Mouse (Mus musculus): ENCODE measurements around the gene Ms4a18. TPM values are rescaled to one million over a fixed set of nuclear protein-coding genes. Genes with fewer than 3 reads are reported as not detected.

Gene Ms4a18
- polyA plus RNA-seq, 1 experiment from 2014 or later: not detected

- H3K4me2 ChIP-seq (replicated peaks; ENCODE audit: low read depth, low read length): no peak within 1 kb of the TSS
- ATAC-seq (ENCODE audit: low FRiP score): no peak
These were observed 24.7 kb downstream of the Ms4a18 start, which contains the start of gene Ms4a15 for GRCm38 (mm10) chr19:10993150-10993549. Gene Ms4a15 (minus strand): TSS chr19:10993250.

GRCm38 (mm10) chr19:10991911-10992310, 25.9 kb downstream of the Ms4a18 start:
- H3K27me3 ChIP-seq (ENCODE audit: control insufficient read depth, insufficient read depth, low read length): no peaks in the 10 kb centered on the region
- no peak overlapping the region for H3K4me2 ChIP-seq (replicated peaks; ENCODE audit: low read depth, low read length)
- H3K9ac ChIP-seq (ENCODE audit: low read depth, low read length): no peak overlapping the region
- no peak overlapping the region for H3K27ac ChIP-seq (ENCODE audit: low read depth, low read length)
- no peaks in the 10 kb centered on the region for H3K9me3 ChIP-seq (ENCODE audit: control insufficient read depth, low read length)
- ATAC-seq (ENCODE audit: low FRiP score): no peak
- H3K4me1 ChIP-seq (replicated peaks; ENCODE audit: control insufficient read depth, insufficient read depth, low read length): no peaks in the 10 kb centered on the region
- no peak for DNase-seq (ENCODE audit: low spot score)
- H3K4me3 ChIP-seq (ENCODE audit: low read depth, low read length): no peak overlapping the region
- no peaks in the 10 kb centered on the region for H3K36me3 ChIP-seq (ENCODE audit: control insufficient read depth, insufficient read depth, low read length)

More at GRCm38 (mm10) chr19:10993150-10993549, 24.7 kb downstream of the Ms4a18 start, which contains the start of gene Ms4a15:
- H3K9ac ChIP-seq (ENCODE audit: low read depth, low read length): no peak within 1 kb of the TSS
- no peak for DNase-seq (ENCODE audit: low spot score)
- no peaks in the 10 kb centered on the region for H3K4me1 ChIP-seq (replicated peaks; ENCODE audit: control insufficient read depth, insufficient read depth, low read length)
- no peaks in the 10 kb centered on the region for H3K27me3 ChIP-seq (ENCODE audit: control insufficient read depth, insufficient read depth, low read length)
- H3K4me3 ChIP-seq (ENCODE audit: low read depth, low read length): no peak within 1 kb of the TSS
- 85% methylated on average over 7 of the region's 7 CpGs for WGBS
- no peaks in the 10 kb centered on the region for H3K9me3 ChIP-seq (ENCODE audit: control insufficient read depth, low read length)
- no peaks in the 10 kb centered on the region for H3K36me3 ChIP-seq (ENCODE audit: control insufficient read depth, insufficient read depth, low read length)
- H3K27ac ChIP-seq (ENCODE audit: low read depth, low read length): no peak within 1 kb of the TSS

- no peak overlapping the region for H3K9ac ChIP-seq (ENCODE audit: low read depth, low read length)
- H3K36me3 ChIP-seq (ENCODE audit: control insufficient read depth, insufficient read depth, low read length): no peaks in the 10 kb centered on the region
- H3K4me2 ChIP-seq (replicated peaks; ENCODE audit: low read depth, low read length): no peak overlapping the region
- WGBS: 63% methylated on average over 1 of the region's 1 CpGs
- no peaks in the 10 kb centered on the region for H3K9me3 ChIP-seq (ENCODE audit: control insufficient read depth, low read length)
- no peak overlapping the region for H3K27ac ChIP-seq (ENCODE audit: low read depth, low read length)
- no peak overlapping the region for H3K4me3 ChIP-seq (ENCODE audit: low read depth, low read length)
- no peak for ATAC-seq (ENCODE audit: low FRiP score)
- no peaks in the 10 kb centered on the region for H3K27me3 ChIP-seq (ENCODE audit: control insufficient read depth, insufficient read depth, low read length)
- no peak for DNase-seq (ENCODE audit: low spot score)
- no peaks in the 10 kb centered on the region for H3K4me1 ChIP-seq (replicated peaks; ENCODE audit: control insufficient read depth, insufficient read depth, low read length)
These were observed 27.1 kb downstream of the Ms4a18 start for GRCm38 (mm10) chr19:10990751-10991150.

GRCm38 (mm10) chr19:10988563-10988962, 29.3 kb downstream of the Ms4a18 start:
- no peak overlapping the region for H3K9ac ChIP-seq (ENCODE audit: low read depth, low read length)

GRCm38 (mm10) chr19:10985889-10986288, 31.9 kb downstream of the Ms4a18 start:
- H3K4me3 ChIP-seq (ENCODE audit: low read depth, low read length): no peak overlapping the region
- no peak for ATAC-seq (ENCODE audit: low FRiP score)
- WGBS: 92% methylated on average over 4 of the region's 4 CpGs

More at GRCm38 (mm10) chr19:10988563-10988962, 29.3 kb downstream of the Ms4a18 start:
- Histone ChIP-seq H3K27ac (ENCODE audit: low read depth, low read length) (no peak overlapping the region), H3K9me3 (ENCODE audit: control insufficient read depth, low read length) (no peaks in the 10 kb centered on the region), H3K27me3 (ENCODE audit: control insufficient read depth, insufficient read depth, low read length) (no peaks in the 10 kb centered on the region), H3K4me3 (ENCODE audit: low read depth, low read length) (no peak overlapping the region), H3K36me3 (ENCODE audit: control insufficient read depth, insufficient read depth, low read length) (no peaks in the 10 kb centered on the region), H3K4me2 (replicated peaks; ENCODE audit: low read depth, low read length) (no peak overlapping the region), H3K4me1 (replicated peaks; ENCODE audit: control insufficient read depth, insufficient read depth, low read length) (no peaks in the 10 kb centered on the region)
- DNase-seq (ENCODE audit: low spot score) (no peak), ATAC-seq (ENCODE audit: low FRiP score) (no peak)
- 80% methylated on average over 1 of the region's 1 CpGs for WGBS

GRCm38 (mm10) chr19:10984551-10984950, 33.3 kb downstream of the Ms4a18 start:
- H3K9ac ChIP-seq (ENCODE audit: low read depth, low read length): no peak overlapping the region
- WGBS: 75% methylated on average over 13 of the region's 13 CpGs
- no peaks in the 10 kb centered on the region for H3K27me3 ChIP-seq (ENCODE audit: control insufficient read depth, insufficient read depth, low read length)
- ATAC-seq (ENCODE audit: low FRiP score) (no peak), DNase-seq (ENCODE audit: low spot score) (no peak)
- H3K4me1 ChIP-seq (replicated peaks; ENCODE audit: control insufficient read depth, insufficient read depth, low read length): no peaks in the 10 kb centered on the region
- H3K9me3 ChIP-seq (ENCODE audit: control insufficient read depth, low read length): no peaks in the 10 kb centered on the region
- H3K36me3 ChIP-seq (ENCODE audit: control insufficient read depth, insufficient read depth, low read length): no peaks in the 10 kb centered on the region
- H3K27ac ChIP-seq (ENCODE audit: low read depth, low read length): no peak overlapping the region
- no peak overlapping the region for H3K4me2 ChIP-seq (replicated peaks; ENCODE audit: low read depth, low read length)
- H3K4me3 ChIP-seq (ENCODE audit: low read depth, low read length): no peak overlapping the region

More at GRCm38 (mm10) chr19:10985889-10986288, 31.9 kb downstream of the Ms4a18 start:
- no peaks in the 10 kb centered on the region for H3K36me3 ChIP-seq (ENCODE audit: control insufficient read depth, insufficient read depth, low read length)
- DNase-seq (ENCODE audit: low spot score): no peak
- H3K4me1 ChIP-seq (replicated peaks; ENCODE audit: control insufficient read depth, insufficient read depth, low read length): no peaks in the 10 kb centered on the region
- no peak overlapping the region for H3K27ac ChIP-seq (ENCODE audit: low read depth, low read length)
- H3K9ac ChIP-seq (ENCODE audit: low read depth, low read length): no peak overlapping the region
- no peaks in the 10 kb centered on the region for H3K9me3 ChIP-seq (ENCODE audit: control insufficient read depth, low read length)
- no peaks in the 10 kb centered on the region for H3K27me3 ChIP-seq (ENCODE audit: control insufficient read depth, insufficient read depth, low read length)
- H3K4me2 ChIP-seq (replicated peaks; ENCODE audit: low read depth, low read length): no peak overlapping the region

- Histone ChIP-seq H3K4me3 (ENCODE audit: low read depth, low read length) (no peak overlapping the region), H3K9ac (ENCODE audit: low read depth, low read length) (no peak overlapping the region), H3K36me3 (ENCODE audit: control insufficient read depth, insufficient read depth, low read length) (no peaks in the 10 kb centered on the region), H3K27me3 (ENCODE audit: control insufficient read depth, insufficient read depth, low read length) (no peaks in the 10 kb centered on the region), H3K4me1 (replicated peaks; ENCODE audit: control insufficient read depth, insufficient read depth, low read length) (no peaks in the 10 kb centered on the region), H3K4me2 (replicated peaks; ENCODE audit: low read depth, low read length) (no peak overlapping the region), H3K9me3 (ENCODE audit: control insufficient read depth, low read length) (no peaks in the 10 kb centered on the region), H3K27ac (ENCODE audit: low read depth, low read length) (no peak overlapping the region)
- ATAC-seq (ENCODE audit: low FRiP score): no peak
- 26% methylated on average over 14 of the region's 14 CpGs for WGBS
- DNase-seq (ENCODE audit: low spot score): peak; percentile 55
These were observed 34.7 kb downstream of the Ms4a18 start for GRCm38 (mm10) chr19:10983146-10983545.

GRCm38 (mm10) chr19:10980210-10980609, 37.6 kb downstream of the Ms4a18 start:
- no peak overlapping the region for H3K27ac ChIP-seq (ENCODE audit: low read depth, low read length)
- H3K4me1 ChIP-seq (replicated peaks; ENCODE audit: control insufficient read depth, insufficient read depth, low read length): no peaks in the 10 kb centered on the region
- no peaks in the 10 kb centered on the region for H3K36me3 ChIP-seq (ENCODE audit: control insufficient read depth, insufficient read depth, low read length)
- no peaks in the 10 kb centered on the region for H3K9me3 ChIP-seq (ENCODE audit: control insufficient read depth, low read length)
- ATAC-seq (ENCODE audit: low FRiP score): no peak
- H3K27me3 ChIP-seq (ENCODE audit: control insufficient read depth, insufficient read depth, low read length): no peaks in the 10 kb centered on the region
- DNase-seq (ENCODE audit: low spot score): no peak
- H3K4me3 ChIP-seq (ENCODE audit: low read depth, low read length): no peak overlapping the region
- no peak overlapping the region for H3K4me2 ChIP-seq (replicated peaks; ENCODE audit: low read depth, low read length)
- 90% methylated on average over 5 of the region's 5 CpGs for WGBS
- no peak overlapping the region for H3K9ac ChIP-seq (ENCODE audit: low read depth, low read length)
